Mouse (Mus musculus): ENCODE results near the gene Casz1.

GRCm38 (mm10) chr4:148985541-148986476 lies 181.6 kb downstream of the Casz1 start:
- TF ChIP-seq GATA1 (IDR thresholded peaks at IDR 0.05; ENCODE audit: borderline replicate concordance, low read length): no peak
- TF ChIP-seq FLI1 (IDR thresholded peaks at IDR 0.05; ENCODE audit: low read length): no peak
